Mouse (Mus musculus): ENCODE measurements around the gene C2cd4c.

GRCm38 (mm10) chr10:79614305-79614643 is 449 bp upstream of the C2cd4c start:
- TF ChIP-seq CTCF (IDR thresholded peaks at IDR 0.05; ENCODE audit: borderline replicate concordance, control insufficient read depth, extremely low read depth, insufficient read depth, low read length, poor library complexity) (no peak), POLR2A (IDR thresholded peaks at IDR 0.05; ENCODE audit: control insufficient read depth, extremely low read depth, insufficient read depth, low read length, poor library complexity) (no peak)

All from thymus, adult 2 months (tissue).